In the genomic region with DNA sequence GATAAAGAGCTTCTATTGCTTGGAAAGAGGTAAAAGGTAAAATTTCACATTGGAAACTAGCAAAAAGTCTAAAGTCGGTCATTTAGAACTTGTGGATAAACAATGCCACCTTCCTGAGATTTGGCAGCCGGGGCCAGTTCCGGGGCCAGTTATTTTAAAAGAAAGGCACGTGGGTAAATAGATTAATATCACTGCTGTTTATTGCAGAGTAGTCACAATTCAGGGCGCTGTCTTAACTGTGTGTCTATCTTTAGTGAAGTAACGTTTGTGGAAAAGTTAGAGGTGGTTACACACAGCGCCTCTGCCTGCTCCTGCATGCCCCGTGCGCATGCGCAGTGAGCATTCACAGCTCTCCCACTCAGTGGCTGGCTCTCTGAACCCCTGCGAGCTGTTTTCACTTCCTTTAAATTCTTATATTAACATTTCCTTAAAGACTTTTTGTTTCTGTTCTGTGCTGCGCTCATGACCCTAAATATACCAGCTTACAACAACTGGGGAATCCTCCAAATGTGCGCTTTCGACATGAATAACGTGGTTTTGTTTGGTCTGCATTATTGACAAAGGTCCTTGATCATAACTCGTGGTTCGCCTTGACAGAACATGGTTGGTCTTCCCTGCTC, we compare ENCODE assay signal across 8 mouse cellular contexts. TPM values are rescaled to one million over a fixed set of nuclear protein-coding genes. Genes with fewer than 3 reads are reported as not detected.
DNase-seq lines count a peak whose midpoint lies in the region; ATAC-seq and TF ChIP-seq lines count a peak whose summit lies in the region.

No protein-coding gene starts in this region.

- no peak overlapping the region for H3K4me3 ChIP-seq in left cerebral cortex, adult 2 months
- H3K4me3 ChIP-seq in thymus, adult 2 months (ENCODE audit: control insufficient read depth, insufficient read depth, low read length), result no peak overlapping the region
- H3K4me3 ChIP-seq in midbrain, embryonic 15.5 days, result no peak overlapping the region
- H3K4me3 ChIP-seq in hindbrain, embryonic 16.5 days (ENCODE audit: low read length), result no peak overlapping the region

- 41% methylated on average over 17 of the region's 17 CpGs for WGBS in thymus, adult 2 months
- 86% methylated on average over 17 of the region's 17 CpGs for WGBS in midbrain, embryonic 15.5 days
- 84% methylated on average over 17 of the region's 17 CpGs for WGBS in hindbrain, embryonic 16.5 days

- H3K4me2 ChIP-seq in midbrain, embryonic 15.5 days, result no peak overlapping the region
- no peak overlapping the region for H3K4me2 ChIP-seq in hindbrain, embryonic 16.5 days (ENCODE audit: low read length)

- no peak overlapping the region for H3K9ac ChIP-seq in midbrain, embryonic 15.5 days
- H3K9ac ChIP-seq in hindbrain, embryonic 16.5 days (ENCODE audit: low read depth, low read length), result no peak overlapping the region

- no peak for ATAC-seq in midbrain, embryonic 15.5 days (replicated peaks)
- ATAC-seq in hindbrain, embryonic 16.5 days, result no peak

- no peaks in the 10 kb centered on the region for H3K27me3 ChIP-seq in thymus, adult 2 months (ENCODE audit: control insufficient read depth, insufficient read depth, low read length)
- H3K27me3 ChIP-seq in midbrain, embryonic 15.5 days (replicated peaks), result no peaks in the 10 kb centered on the region
- H3K27me3 ChIP-seq in hindbrain, embryonic 16.5 days (replicated peaks; ENCODE audit: control insufficient read depth, insufficient read depth, low read length), result no peaks in the 10 kb centered on the region

- peak; percentile 53 for DNase-seq in right cerebral cortex, adult 18-20 months
- no peak for DNase-seq in right cerebral cortex, postnatal 4 days
- DNase-seq in frontal cortex, postnatal 36 days (ENCODE audit: low spot score in 2 of 2), result peak; percentile 40 to 68
- peak; percentile 32 for DNase-seq in left cerebral cortex, adult 2 months (ENCODE audit: extremely low spot score in 1 of 2, low spot score in 2 of 2)
- peak; percentile 76 to 80 for DNase-seq in monocyte, adult 2 months (ENCODE audit: low read depth in 1 of 2, low spot score in 2 of 2)
- peak; percentile 78 for DNase-seq in thymus, adult 2 months

- no peaks in the 10 kb centered on the region for H3K36me3 ChIP-seq in thymus, adult 2 months (ENCODE audit: control insufficient read depth, insufficient read depth, low read length)
- H3K36me3 ChIP-seq in midbrain, embryonic 15.5 days (replicated peaks), result no peaks in the 10 kb centered on the region
- H3K36me3 ChIP-seq in hindbrain, embryonic 16.5 days (ENCODE audit: control insufficient read depth, insufficient read depth, low read length), result no peaks in the 10 kb centered on the region

- peak overlapping the region; percentile 10; the same call in 1 of the 2 replicates for H3K27ac ChIP-seq in left cerebral cortex, adult 2 months
- peak overlapping the region; percentile 52 for H3K27ac ChIP-seq in thymus, adult 2 months (ENCODE audit: control insufficient read depth, insufficient read depth, low read length)
- H3K27ac ChIP-seq in midbrain, embryonic 15.5 days, result no peak overlapping the region
- H3K27ac ChIP-seq in hindbrain, embryonic 16.5 days (ENCODE audit: low read depth, low read length), result no peak overlapping the region

- intact Hi-C loops in left cerebral cortex, adult 2 months (cut with DNase I), result no loop called here

- H3K9me3 ChIP-seq in midbrain, embryonic 15.5 days, result no peaks in the 10 kb centered on the region
- H3K9me3 ChIP-seq in hindbrain, embryonic 16.5 days (ENCODE audit: control insufficient read depth, low read length), result no peaks in the 10 kb centered on the region

- no peak for TF ChIP-seq CTCF in left cerebral cortex, adult 2 months (IDR thresholded peaks at IDR 0.05)
- no peak for TF ChIP-seq CTCF in thymus, adult 2 months (IDR thresholded peaks at IDR 0.05; ENCODE audit: borderline replicate concordance, control insufficient read depth, extremely low read depth, insufficient read depth, low read length, poor library complexity)

- TF ChIP-seq POLR2A in thymus, adult 2 months (IDR thresholded peaks at IDR 0.05; ENCODE audit: control insufficient read depth, extremely low read depth, insufficient read depth, low read length, poor library complexity), result no peak

- peaks cover 25% of the 10 kb centered on the region for H3K4me1 ChIP-seq in thymus, adult 2 months (replicated peaks; ENCODE audit: control insufficient read depth, insufficient read depth, low read length)
- H3K4me1 ChIP-seq in midbrain, embryonic 15.5 days, result peaks cover 22% of the 10 kb centered on the region
- no peaks in the 10 kb centered on the region; the same call in 1 of the 2 replicates for H3K4me1 ChIP-seq in hindbrain, embryonic 16.5 days (ENCODE audit: control insufficient read depth, insufficient read depth, low read depth, low read length)

RNA-seq across cellular contexts. Expression of gene Cblb, which starts 29.2 kb away (rescaled TPM):
- total RNA-seq in left cerebral cortex, adult 2 months (2021), result 10 to 100 TPM; 20.3 to 21.9 TPM
- 22.8 TPM in 2 replicates for polyA plus RNA-seq in thymus, adult 2 months (2012; rRNA removed)
- polyA plus RNA-seq in midbrain, embryonic 15.5 days (2015; fragmentation: Nextera tagmentation; extraction: Ambion mirVana), result 12.4 and 14.5 TPM in 2 replicates
- polyA plus RNA-seq in hindbrain, embryonic 16.5 days (2015; fragmentation: Nextera tagmentation; extraction: Ambion mirVana), result 8.0 and 11.3 TPM in 2 replicates

Comparison
In these comparisons a context has a peak if more than half of its experiments do, and no peak if none do; other contexts are left out.
1. H3K27ac ChIP-seq: peak in left cerebral cortex, adult 2 months (single experiment) and thymus, adult 2 months (single experiment); none in midbrain, embryonic 15.5 days (single experiment) and hindbrain, embryonic 16.5 days (single experiment).